Mouse (Mus musculus): ENCODE data around the gene Wdr5. TPM values are rescaled to one million over a fixed set of nuclear protein-coding genes. Genes with fewer than 3 reads are reported as not detected.
A peak's percentile ranks its signal among the peaks of the same experiment; 100 is the strongest.
"Not testable (repeated sequence)": the region's sequence is repeated elsewhere in the genome, so short reads cannot be mapped to it uniquely, and the experiment has no call there.

The Wdr5 gene
- polyA plus RNA-seq, 1 experiment from 2014 or later, result 69.1 TPM

DNA sequence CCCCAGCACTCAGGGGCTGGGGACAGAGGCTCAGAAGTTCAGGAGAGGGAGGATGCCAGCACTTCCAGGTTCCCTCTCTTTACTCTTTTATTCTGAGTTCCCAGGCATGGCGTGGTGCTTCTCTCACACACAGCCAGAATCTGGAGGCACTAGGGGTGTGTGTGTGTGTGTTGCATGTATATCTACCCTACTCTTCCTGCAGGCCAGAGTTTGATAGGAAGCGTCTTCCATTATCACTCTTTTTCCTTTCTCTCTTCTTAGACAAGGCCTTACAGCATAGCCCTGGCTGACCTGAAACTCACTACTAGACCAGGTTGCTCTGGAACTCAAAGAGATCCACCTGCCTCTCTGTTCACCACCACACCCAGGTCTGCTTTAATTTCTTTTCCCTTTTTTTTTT is 24.0 kb upstream of the Wdr5 start:
- Histone ChIP-seq H3K36me3 (ENCODE audit: control insufficient read depth, insufficient read depth, low read length) (no peaks in the 10 kb centered on the region), H3K27ac (ENCODE audit: low read depth, low read length) (no peak overlapping the region), H3K27me3 (ENCODE audit: control insufficient read depth, insufficient read depth, low read length) (no peaks in the 10 kb centered on the region), H3K9me3 (ENCODE audit: control insufficient read depth, low read length) (no peaks in the 10 kb centered on the region), H3K4me1 (ENCODE audit: control insufficient read depth, insufficient read depth, low read length) (no peaks in the 10 kb centered on the region), H3K4me2 (no peak overlapping the region), H3K9ac (ENCODE audit: low read length) (no peak overlapping the region), H3K4me3 (ENCODE audit: low read depth, low read length) (no peak overlapping the region)
- no peak for DNase-seq (ENCODE audit: low spot score, missing footprints)
- no peak for ATAC-seq (ENCODE audit: low FRiP score)
- WGBS, result 75% methylated on average over 2 of the region's 2 CpGs

DNA sequence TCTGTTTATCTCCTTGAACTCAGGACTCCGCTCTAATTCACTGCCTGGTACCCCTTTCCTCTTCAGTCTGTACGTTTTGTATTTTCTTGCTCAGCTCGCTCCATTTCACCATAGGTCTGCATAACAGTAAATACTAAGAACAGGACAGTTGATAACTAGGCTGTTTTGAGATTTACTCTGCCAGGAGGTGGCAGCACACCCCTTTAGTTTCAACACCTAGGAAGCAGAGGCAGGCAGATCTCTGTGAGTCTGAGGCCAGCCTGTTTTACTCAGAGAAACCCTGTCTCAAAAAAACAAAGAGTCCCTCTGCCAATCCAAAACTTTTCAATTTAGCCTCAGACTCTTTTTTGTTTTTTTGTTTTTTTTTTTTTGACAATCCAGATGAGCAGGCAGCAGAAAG is 21.0 kb upstream of the Wdr5 start:
- ATAC-seq (ENCODE audit: low FRiP score) (no peak), DNase-seq (ENCODE audit: low spot score, missing footprints) (no peak)
- Histone ChIP-seq H3K9ac (ENCODE audit: low read length) (no peak overlapping the region), H3K4me1 (ENCODE audit: control insufficient read depth, insufficient read depth, low read length) (0 out of 2 replicates have a peak, but pooled peaks cover 3% of the 10 kb centered on the region), H3K4me3 (ENCODE audit: low read depth, low read length) (no peak overlapping the region), H3K27me3 (ENCODE audit: control insufficient read depth, insufficient read depth, low read length) (no peaks in the 10 kb centered on the region), H3K27ac (ENCODE audit: low read depth, low read length) (no peak overlapping the region), H3K4me2 (no peak overlapping the region), H3K36me3 (ENCODE audit: control insufficient read depth, insufficient read depth, low read length) (no peaks in the 10 kb centered on the region), H3K9me3 (ENCODE audit: control insufficient read depth, low read length) (no peaks in the 10 kb centered on the region)
- 93% methylated on average over 3 of the region's 3 CpGs for WGBS

DNA sequence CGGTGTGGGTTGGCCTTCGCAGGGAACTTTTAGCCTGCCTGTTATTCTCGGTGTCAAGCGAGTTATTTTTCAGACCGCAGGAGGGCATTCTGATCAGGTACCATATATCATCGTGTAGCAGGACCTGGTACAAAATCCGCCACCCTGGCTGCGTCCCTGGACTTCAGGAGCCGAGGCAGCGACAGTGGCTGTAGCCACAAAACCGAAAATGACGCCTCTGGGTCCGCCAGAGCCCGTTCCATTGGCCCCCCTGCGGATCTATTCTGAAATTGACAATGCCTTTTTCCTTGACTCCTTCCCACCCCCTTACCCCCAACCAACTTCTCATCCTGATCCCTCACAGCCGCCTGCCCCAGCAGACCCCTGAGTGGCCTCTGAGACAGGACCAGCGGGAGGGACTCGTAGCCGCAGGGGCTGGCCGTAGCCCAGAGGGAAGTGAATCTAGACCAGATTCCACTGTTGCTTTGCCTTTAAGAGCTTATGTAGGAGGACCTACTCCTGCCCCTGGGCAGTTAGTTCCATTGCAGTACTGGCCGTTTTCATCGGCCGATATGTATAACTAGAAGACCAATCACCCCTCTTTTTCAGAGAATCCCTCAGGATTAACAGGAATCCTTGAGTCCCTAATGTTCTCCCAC is 18.4 kb upstream of the Wdr5 start:
- 32% methylated on average over 23 of the region's 23 CpGs for WGBS
- no peaks in the 10 kb centered on the region for H3K27me3 ChIP-seq (ENCODE audit: control insufficient read depth, insufficient read depth, low read length)
- H3K9ac ChIP-seq (ENCODE audit: low read length), result peak overlapping the region; percentile 22; the same call in 1 of the 2 replicates
- peak overlapping the region; percentile 31 for H3K4me3 ChIP-seq (ENCODE audit: low read depth, low read length)
- no peaks in the 10 kb centered on the region for H3K36me3 ChIP-seq (ENCODE audit: control insufficient read depth, insufficient read depth, low read length)
- peak overlapping the region; percentile 58 for H3K4me2 ChIP-seq
- 0 out of 2 replicates have a peak, but pooled peaks cover 3% of the 10 kb centered on the region for H3K4me1 ChIP-seq (ENCODE audit: control insufficient read depth, insufficient read depth, low read length)
- DNase-seq (ENCODE audit: low spot score, missing footprints) (peak; percentile 95), ATAC-seq (ENCODE audit: low FRiP score) (no peak)
- no peaks in the 10 kb centered on the region for H3K9me3 ChIP-seq (ENCODE audit: control insufficient read depth, low read length)
- H3K27ac ChIP-seq (ENCODE audit: low read depth, low read length), result no peak overlapping the region

DNA sequence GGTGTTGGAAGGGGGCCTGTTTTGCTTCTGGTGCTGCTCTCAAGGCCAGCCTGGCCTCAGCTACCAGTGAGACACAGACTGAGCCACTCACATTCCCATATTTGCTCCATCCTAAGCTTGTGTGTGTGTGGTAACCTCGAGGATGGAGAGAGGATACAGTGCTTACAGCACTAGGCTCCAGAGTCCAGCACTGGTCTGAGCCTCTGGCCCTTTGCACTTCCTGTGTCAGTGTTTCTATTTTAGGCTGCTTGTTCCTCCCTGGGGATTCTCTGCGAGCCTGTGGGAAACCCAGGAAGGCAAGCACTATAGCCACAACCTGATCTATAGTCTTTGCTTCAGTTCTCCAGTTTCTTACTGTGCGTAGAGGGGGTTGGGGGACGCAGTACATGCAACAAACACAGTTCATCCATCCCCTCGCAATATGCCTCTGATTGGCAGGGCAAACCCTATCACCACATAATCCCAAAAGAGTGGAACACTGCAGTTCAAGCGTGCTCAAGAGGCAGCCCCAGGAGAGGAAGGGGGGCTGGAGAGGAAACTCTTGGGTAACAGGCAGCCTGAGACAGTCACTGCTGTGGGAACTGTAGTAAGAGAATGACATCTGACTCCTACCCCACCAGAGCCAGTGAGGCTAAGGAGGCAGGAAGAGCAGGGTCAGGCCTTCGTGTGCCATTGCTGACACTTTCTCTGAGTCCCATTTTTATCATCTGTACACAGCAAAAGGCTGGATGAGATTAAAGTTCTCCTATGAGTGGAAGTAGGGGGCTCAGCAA is 10.7 kb upstream of the Wdr5 start:
- Histone ChIP-seq H3K4me3 (ENCODE audit: low read depth, low read length) (no peak overlapping the region), H3K27me3 (ENCODE audit: control insufficient read depth, insufficient read depth, low read length) (no peaks in the 10 kb centered on the region), H3K36me3 (ENCODE audit: control insufficient read depth, insufficient read depth, low read length) (no peaks in the 10 kb centered on the region), H3K27ac (ENCODE audit: low read depth, low read length) (no peak overlapping the region), H3K4me2 (no peak overlapping the region), H3K9me3 (ENCODE audit: control insufficient read depth, low read length) (no peaks in the 10 kb centered on the region), H3K9ac (ENCODE audit: low read length) (no peak overlapping the region), H3K4me1 (ENCODE audit: control insufficient read depth, insufficient read depth, low read length) (no peaks in the 10 kb centered on the region)
- ATAC-seq (ENCODE audit: low FRiP score) (no peak), DNase-seq (ENCODE audit: low spot score, missing footprints) (no peak)
- 68% methylated on average over 7 of the region's 7 CpGs for WGBS

DNA sequence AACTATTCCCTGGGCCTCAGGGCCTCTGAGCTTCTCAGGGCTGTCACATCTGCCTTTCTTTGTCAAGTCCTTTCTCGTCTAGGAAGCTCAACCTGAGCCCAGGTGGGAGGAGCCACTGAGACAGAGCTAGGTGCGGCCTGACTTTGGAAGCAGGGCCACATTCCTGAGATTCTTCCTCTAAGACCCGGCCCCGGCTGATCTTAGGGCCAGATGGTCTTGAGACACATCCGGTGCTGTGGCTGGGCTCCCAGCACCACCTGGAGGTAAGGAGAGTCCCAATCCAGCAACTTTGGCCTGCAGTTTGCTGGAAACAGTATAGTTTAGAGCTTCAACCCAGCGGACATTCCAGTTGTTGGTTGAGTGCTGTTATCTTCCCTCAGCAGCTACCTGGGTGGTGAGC is 9.4 kb upstream of the Wdr5 start:
- no peak for DNase-seq (ENCODE audit: low spot score, missing footprints)
- H3K9ac ChIP-seq (ENCODE audit: low read length), result no peak overlapping the region
- no peak overlapping the region for H3K4me3 ChIP-seq (ENCODE audit: low read depth, low read length)

DNA sequence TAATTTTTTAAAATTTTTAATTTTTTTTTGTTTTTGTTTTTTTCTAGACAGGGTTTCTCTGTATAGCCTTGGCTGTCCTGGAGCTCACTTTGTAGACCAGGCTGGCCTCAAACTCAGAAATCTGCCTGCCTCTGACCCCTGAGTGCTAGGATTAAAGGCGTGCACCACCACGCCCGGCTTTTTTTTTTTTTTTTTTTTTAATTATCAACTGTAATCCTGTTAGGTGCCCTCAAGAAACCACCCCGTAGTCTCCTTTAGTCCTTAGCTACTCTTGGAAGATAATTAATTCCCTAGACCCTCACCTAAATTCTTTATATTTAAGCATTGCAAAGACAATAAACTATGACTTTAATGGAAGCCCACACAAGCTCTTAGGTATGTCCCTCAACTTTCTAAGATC is 8.3 kb upstream of the Wdr5 start:
- 80% methylated on average over 4 of the region's 4 CpGs for WGBS
- H3K27me3 ChIP-seq (ENCODE audit: control insufficient read depth, insufficient read depth, low read length); ATAC-seq (ENCODE audit: low FRiP score): not testable (repeated sequence)

More for the DNA sequence above, 9.4 kb upstream of the Wdr5 start:
- no peaks in the 10 kb centered on the region for H3K4me1 ChIP-seq (ENCODE audit: control insufficient read depth, insufficient read depth, low read length)
- no peak overlapping the region for H3K27ac ChIP-seq (ENCODE audit: low read depth, low read length)
- H3K36me3 ChIP-seq (ENCODE audit: control insufficient read depth, insufficient read depth, low read length), result no peaks in the 10 kb centered on the region
- no peaks in the 10 kb centered on the region for H3K27me3 ChIP-seq (ENCODE audit: control insufficient read depth, insufficient read depth, low read length)
- H3K4me2 ChIP-seq, result no peak overlapping the region
- no peaks in the 10 kb centered on the region for H3K9me3 ChIP-seq (ENCODE audit: control insufficient read depth, low read length)
- whole genome bisulfite sequencing, result 13% methylated on average over 6 of the region's 6 CpGs
- no peak for ATAC-seq (ENCODE audit: low FRiP score)

DNA sequence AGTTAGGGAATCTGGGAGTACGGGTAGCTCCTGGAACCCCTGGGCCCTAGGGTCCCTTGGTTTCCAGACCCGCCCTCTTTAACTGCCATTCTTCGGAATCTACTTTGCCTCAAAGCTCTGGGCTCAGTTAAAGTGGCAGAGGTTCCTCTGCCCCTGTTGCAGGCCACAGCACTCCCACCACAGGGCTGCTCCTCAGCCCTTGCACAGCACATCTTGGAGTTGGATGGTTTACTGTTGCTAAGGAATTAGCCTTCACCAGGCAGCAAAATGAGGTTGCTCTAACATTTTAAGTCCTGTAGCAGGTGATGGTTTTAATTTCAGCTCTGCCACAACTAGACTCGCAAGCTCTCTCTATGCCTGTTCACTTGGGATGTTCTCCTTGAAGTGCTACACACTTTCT is 7.4 kb upstream of the Wdr5 start, which contains the start of gene Brd3:
Gene Brd3 (minus strand): TSS at position 101 of the 400 bp plus-strand sequence.
- Histone ChIP-seq H3K36me3 (ENCODE audit: control insufficient read depth, insufficient read depth, low read length) (no peaks in the 10 kb centered on the region), H3K27me3 (ENCODE audit: control insufficient read depth, insufficient read depth, low read length) (no peaks in the 10 kb centered on the region), H3K4me1 (ENCODE audit: control insufficient read depth, insufficient read depth, low read length) (no peaks in the 10 kb centered on the region), H3K27ac (ENCODE audit: low read depth, low read length) (no peak within 1 kb of the TSS), H3K4me3 (ENCODE audit: low read depth, low read length) (no peak within 1 kb of the TSS), H3K4me2 (no peak within 1 kb of the TSS), H3K9ac (ENCODE audit: low read length) (no peak within 1 kb of the TSS), H3K9me3 (ENCODE audit: control insufficient read depth, low read length) (no peaks in the 10 kb centered on the region)
- WGBS, result 69% methylated on average over 4 of the region's 4 CpGs
- no peak for ATAC-seq (ENCODE audit: low FRiP score)
- no peak for DNase-seq (ENCODE audit: low spot score, missing footprints)

More for the DNA sequence above, 8.3 kb upstream of the Wdr5 start:
- not testable (repeated sequence) for H3K27ac ChIP-seq (ENCODE audit: low read depth, low read length); H3K9me3 ChIP-seq (ENCODE audit: control insufficient read depth, low read length); H3K4me3 ChIP-seq (ENCODE audit: low read depth, low read length); H3K4me1 ChIP-seq (ENCODE audit: control insufficient read depth, insufficient read depth, low read length); H3K36me3 ChIP-seq (ENCODE audit: control insufficient read depth, insufficient read depth, low read length); H3K9ac ChIP-seq (ENCODE audit: low read length); DNase-seq (ENCODE audit: low spot score, missing footprints); H3K4me2 ChIP-seq

DNA sequence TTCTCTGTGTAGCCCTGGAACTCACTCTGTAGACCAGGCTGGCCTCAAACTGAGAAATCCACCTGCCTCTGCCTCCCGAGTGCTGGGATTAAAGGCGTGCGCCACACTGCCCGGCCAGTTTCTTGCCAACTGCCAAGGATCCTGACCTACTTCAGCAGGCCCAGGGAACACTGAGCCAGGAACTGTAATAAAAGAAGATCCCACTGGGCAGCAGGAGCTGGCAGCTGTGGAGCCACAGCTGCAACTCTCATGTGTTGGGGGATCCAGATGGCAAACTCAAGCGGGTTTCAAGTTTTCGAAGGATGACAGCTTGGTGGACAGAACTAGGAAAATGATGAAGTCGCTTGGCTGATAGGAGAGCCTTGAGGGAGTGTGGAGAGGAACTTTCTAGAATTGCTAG is 4.3 kb upstream of the Wdr5 start:
- 95% methylated on average over 7 of the region's 7 CpGs for WGBS

DNA sequence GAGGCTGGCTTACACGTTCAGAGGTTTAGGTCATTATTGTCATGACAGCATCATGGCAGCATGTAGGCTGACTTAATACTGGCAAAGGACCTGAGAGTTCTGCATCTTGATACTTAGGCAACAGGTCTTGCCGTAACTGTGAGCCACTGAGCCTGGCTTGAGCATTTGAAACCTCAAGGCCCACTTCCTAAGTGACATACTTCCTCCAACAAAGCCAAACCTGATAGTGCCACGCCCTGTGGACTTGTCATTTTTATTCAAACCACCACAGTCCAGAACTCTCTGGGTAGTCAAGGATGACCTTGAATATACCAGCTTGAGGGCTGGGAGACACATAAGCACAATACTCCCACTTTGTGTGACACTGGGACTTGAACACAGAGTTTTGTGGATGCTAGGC is 2.0 kb upstream of the Wdr5 start:
- DNase-seq (ENCODE audit: low spot score, missing footprints), result no peak
- no peak overlapping the region for H3K27ac ChIP-seq (ENCODE audit: low read depth, low read length)
- no peaks in the 10 kb centered on the region for H3K27me3 ChIP-seq (ENCODE audit: control insufficient read depth, insufficient read depth, low read length)
- ATAC-seq (ENCODE audit: low FRiP score), result no peak
- no peak overlapping the region for H3K4me2 ChIP-seq
- no peak overlapping the region for H3K4me3 ChIP-seq (ENCODE audit: low read depth, low read length)
- no peak overlapping the region for H3K9ac ChIP-seq (ENCODE audit: low read length)
- H3K36me3 ChIP-seq (ENCODE audit: control insufficient read depth, insufficient read depth, low read length), result no peaks in the 10 kb centered on the region
- 91% methylated on average over 3 of the region's 3 CpGs for WGBS
- no peaks in the 10 kb centered on the region for H3K9me3 ChIP-seq (ENCODE audit: control insufficient read depth, low read length)
- H3K4me1 ChIP-seq (ENCODE audit: control insufficient read depth, insufficient read depth, low read length), result peaks cover 22% of the 10 kb centered on the region

More for the DNA sequence above, 4.3 kb upstream of the Wdr5 start:
- DNase-seq (ENCODE audit: low spot score, missing footprints) (no peak), ATAC-seq (ENCODE audit: low FRiP score) (no peak)
- Histone ChIP-seq H3K4me1 (ENCODE audit: control insufficient read depth, insufficient read depth, low read length) (peaks cover 8% of the 10 kb centered on the region), H3K27ac (ENCODE audit: low read depth, low read length) (no peak overlapping the region), H3K27me3 (ENCODE audit: control insufficient read depth, insufficient read depth, low read length) (no peaks in the 10 kb centered on the region), H3K4me3 (ENCODE audit: low read depth, low read length) (no peak overlapping the region), H3K9me3 (ENCODE audit: control insufficient read depth, low read length) (no peaks in the 10 kb centered on the region), H3K36me3 (ENCODE audit: control insufficient read depth, insufficient read depth, low read length) (no peaks in the 10 kb centered on the region), H3K9ac (ENCODE audit: low read length) (no peak overlapping the region), H3K4me2 (no peak overlapping the region)

Measured in midbrain, embryonic 11.5 days (tissue).